Mouse (Mus musculus): ENCODE results near the gene Zfhx2. TPM values are rescaled to one million over a fixed set of nuclear protein-coding genes. Genes with fewer than 3 reads are reported as not detected.

Zfhx2 gene
- total and polyA plus RNA-seq, 3 experiments: 0.07 to 0.59 (median 0.30) TPM

DNA sequence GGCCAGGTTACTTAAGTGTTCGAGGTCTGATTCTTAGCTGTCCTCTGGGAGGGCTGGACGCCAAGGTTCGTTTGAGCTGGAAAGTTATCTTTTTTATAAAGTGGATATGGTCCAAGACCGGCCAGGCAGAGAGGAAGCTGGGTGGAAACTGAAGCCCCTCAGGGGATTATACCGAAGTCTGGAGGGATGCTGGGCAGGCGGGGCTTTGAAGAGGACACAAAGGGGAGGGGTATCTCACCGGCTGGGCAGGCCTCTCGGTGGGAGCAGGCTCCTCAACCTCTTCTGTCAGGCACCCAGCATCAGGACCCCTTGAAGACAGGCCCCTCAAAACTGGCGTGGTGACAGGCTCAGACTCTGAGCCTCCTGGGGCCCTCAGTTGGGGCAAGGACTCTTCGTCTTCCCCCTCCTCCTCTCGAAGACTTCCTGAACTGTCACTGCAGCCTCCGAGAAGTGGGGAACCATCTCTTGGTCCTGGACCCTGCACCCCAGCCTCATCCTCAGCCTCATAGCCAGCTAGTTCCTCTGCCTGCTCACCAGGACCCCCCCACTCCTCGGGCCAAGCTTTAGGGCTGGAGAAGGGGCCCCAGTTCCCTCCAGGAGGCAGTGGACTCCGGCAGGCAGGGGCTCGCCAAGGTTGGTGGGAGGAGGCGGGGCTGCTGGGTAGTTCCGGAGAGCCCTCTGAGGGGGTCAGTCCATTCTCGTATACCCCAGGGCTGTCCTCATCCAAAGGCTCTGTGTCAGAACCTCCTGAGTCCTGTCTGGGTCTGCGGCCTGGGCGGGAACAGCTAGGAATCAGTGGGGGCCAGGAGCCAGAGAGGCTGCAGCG lies 17.1 kb upstream of the Zfhx2 start:
- dilution Hi-C loops (cut with MboI; ENCODE audit: extremely low pct_ligation_motif_present, extremely low pct_unique_long_range_greater_than_20kb, low sequenced_read_pairs): no loop called here
- H3K4me1 ChIP-seq (ENCODE audit: control insufficient read depth in 1 of 2, insufficient read depth in 2 of 2): peaks cover 6 to 31% of the 10 kb centered on the region in 2 experiments

GRCm38 (mm10) chr14:55108202-55108870 lies 16.2 kb upstream of the Zfhx2 start:
- no peak overlapping the region for H3K4me2 ChIP-seq (ENCODE audit: insufficient read depth, low read depth, poor library complexity, severe bottlenecking)
- dilution Hi-C loops (cut with MboI; ENCODE audit: extremely low pct_ligation_motif_present, extremely low pct_unique_long_range_greater_than_20kb, low sequenced_read_pairs) (no loop called here), in situ Hi-C loops (cut with MboI; ENCODE audit: low pct_ligation_motif_present, low pct_unique_long_range_greater_than_20kb, low sequenced_read_pairs) (no loop called here)
- H3K4me3 ChIP-seq (replicated peaks in 1 of 3; ENCODE audit: low read depth in 2 of 3, low read length in 2 of 3, poor library complexity in 1 of 3): no peak overlapping the region
- peaks cover 15% of the 10 kb centered on the region for H3K27me3 ChIP-seq (replicated peaks)
- no peaks in the 10 kb centered on the region for H3K9me3 ChIP-seq (replicated peaks; ENCODE audit: low read length)
- peaks cover 11 to 18% of the 10 kb centered on the region in 2 experiments for H3K36me3 ChIP-seq (replicated peaks in 1 of 2; ENCODE audit: control insufficient read depth in 1 of 2, insufficient read depth in 1 of 2, low read length in 1 of 2)
- H3K27ac ChIP-seq (ENCODE audit: insufficient read depth, low read depth): no peak overlapping the region
- peaks cover 6 to 31% of the 10 kb centered on the region in 2 experiments for H3K4me1 ChIP-seq (ENCODE audit: control insufficient read depth in 1 of 2, insufficient read depth in 2 of 2)
- H3K9ac ChIP-seq (ENCODE audit: insufficient read depth, low read depth): no peak overlapping the region
- TF ChIP-seq KAT2A (IDR thresholded peaks at IDR 0.05; ENCODE audit: insufficient replicate concordance, low read length) (no peak), PAX5 (IDR thresholded peaks at IDR 0.05; ENCODE audit: low read length) (no peak), TCF12 (IDR thresholded peaks at IDR 0.05; ENCODE audit: low read depth, low read length) (no peak), SIN3A (IDR thresholded peaks at IDR 0.05; ENCODE audit: low read length) (no peak)
- no peaks in the 10 kb centered on the region for H3K79me2 ChIP-seq (replicated peaks; ENCODE audit: control insufficient read depth, extremely low read depth, insufficient read depth, poor library complexity, severe bottlenecking)
- no peak for DNase-seq (ENCODE audit: extremely low read depth)

More for the DNA sequence above, 17.1 kb upstream of the Zfhx2 start:
- Histone ChIP-seq H3K27me3 (replicated peaks) (peaks cover 15% of the 10 kb centered on the region), H3K9me3 (replicated peaks; ENCODE audit: low read length) (no peaks in the 10 kb centered on the region), H3K79me2 (replicated peaks; ENCODE audit: control insufficient read depth, extremely low read depth, insufficient read depth, poor library complexity, severe bottlenecking) (no peaks in the 10 kb centered on the region), H3K4me3 (replicated peaks in 1 of 3; ENCODE audit: low read depth in 2 of 3, low read length in 2 of 3, poor library complexity in 1 of 3) (no peak overlapping the region), H3K4me2 (ENCODE audit: insufficient read depth, low read depth, poor library complexity, severe bottlenecking) (no peak overlapping the region), H3K36me3 (replicated peaks in 1 of 2; ENCODE audit: control insufficient read depth in 1 of 2, insufficient read depth in 1 of 2, low read length in 1 of 2) (peaks cover 4 to 9% of the 10 kb centered on the region in 2 experiments), H3K9ac (ENCODE audit: insufficient read depth, low read depth) (no peak overlapping the region), H3K27ac (ENCODE audit: insufficient read depth, low read depth) (no peak overlapping the region)
- TF ChIP-seq NELFE (IDR thresholded peaks at IDR 0.05; ENCODE audit: low read depth, low read length) (no peak), POLR2A (IDR thresholded peaks at IDR 0.05; ENCODE audit: low read depth, low read length) (no peak), TBP (conservative IDR thresholded peaks at IDR 0.05; ENCODE audit: low read depth, low read length) (no peak), MAZ (IDR thresholded peaks at IDR 0.05; ENCODE audit: low read depth, low read length) (no peak), IRF4 (IDR thresholded peaks at IDR 0.05; ENCODE audit: low read depth, low read length) (no peak), BHLHE40 (IDR thresholded peaks at IDR 0.05; ENCODE audit: low read depth, low read length) (no peak), TCF12 (IDR thresholded peaks at IDR 0.05; ENCODE audit: low read depth, low read length) (no peak), USF1 (IDR thresholded peaks at IDR 0.05; ENCODE audit: low read depth, low read length) (no peak), GABPA (IDR thresholded peaks at IDR 0.05; ENCODE audit: insufficient replicate concordance, low read depth, low read length) (no peak), USF2 (conservative IDR thresholded peaks at IDR 0.05; ENCODE audit: low read depth, low read length) (no peak), MAFK (IDR thresholded peaks at IDR 0.05; ENCODE audit: insufficient replicate concordance, low read length) (no peak), CHD2 (IDR thresholded peaks at IDR 0.05; ENCODE audit: low read length) (no peak), ELF1 (IDR thresholded peaks at IDR 0.05; ENCODE audit: low read depth, low read length) (no peak), ZKSCAN1 (IDR thresholded peaks at IDR 0.05; ENCODE audit: borderline replicate concordance, low read depth, low read length) (no peak), RAD21 (IDR thresholded peaks at IDR 0.05; ENCODE audit: low read depth, low read length) (no peak), MXI1 (IDR thresholded peaks at IDR 0.05; ENCODE audit: low read depth, low read length) (no peak), MAX (IDR thresholded peaks at IDR 0.05; ENCODE audit: low read length) (no peak), POLR2AphosphoS2 (IDR thresholded peaks at IDR 0.05; ENCODE audit: low read depth, low read length) (no peak)
- in situ Hi-C loops (cut with MboI; ENCODE audit: low pct_ligation_motif_present, low pct_unique_long_range_greater_than_20kb, low sequenced_read_pairs): no loop called here
- DNase-seq (ENCODE audit: extremely low read depth): no peak
